Mouse (Mus musculus) lung, postnatal 0 days (tissue): ENCODE data around the gene Hist1h2bj. TPM values are rescaled to one million over a fixed set of nuclear protein-coding genes. Genes with fewer than 3 reads are reported as not detected.

Source experiments
- microRNA-seq: library from miRNA; unstranded; fragments of <30 nt; microRNA quantifications from one replicate; pipeline ENCODE4, GENCODE M21; 2016
- polyA plus RNA-seq: library from polyadenylated mRNA; unstranded; fragments of >200 nt; fragmentation: Nextera tagmentation; extraction: Ambion mirVana; gene quantifications from 2 replicates; pipeline ENCODE4 v1.2.1, GENCODE M21; 2015

Gene Hist1h2bj
- polyA plus RNA-seq, 1 experiment from 2014 or later = 1.0 TPM

Small RNA genes lying within 50 kb of the gene (microRNA-seq; reads per million reads assigned to microRNA genes)
- gene Gm26300 (not detected), gene Gm44390 (not detected), gene Gm44486 (not detected)

Other genes starting within 250 kb of the Hist1h2bj start
- gene Hist1h2bq, start 233.0 kb upstream of the Hist1h2bj start, polyA plus RNA-seq = 3.0 and 4.5 TPM in 2 replicates
- gene Hist1h2ao, start 232.7 kb upstream of the Hist1h2bj start, polyA plus RNA-seq = not detected in 2 replicates
- 0.90 TPM in 1 of 2 replicates, not detected in the other for gene Hist1h4m, start 231.5 kb upstream of the Hist1h2bj start, polyA plus RNA-seq
- gene Hist1h4n, start 211.0 kb upstream of the Hist1h2bj start, polyA plus RNA-seq = 4.6 and 6.0 TPM in 2 replicates
- gene Hist1h2ap, start 209.7 kb upstream of the Hist1h2bj start, polyA plus RNA-seq = 382 and 386 TPM in 2 replicates
- 3.0 and 3.8 TPM in 2 replicates for gene Hist1h2br, start 209.5 kb upstream of the Hist1h2bj start, polyA plus RNA-seq
- gene Zfp184, start 98.1 kb upstream of the Hist1h2bj start, polyA plus RNA-seq = 2.5 and 3.4 TPM in 2 replicates
- not detected in 2 replicates for gene Pom121l2, start 62.0 kb upstream of the Hist1h2bj start, polyA plus RNA-seq
- gene Prss16, start 33.5 kb upstream of the Hist1h2bj start, polyA plus RNA-seq = 0.62 and 1.1 TPM in 2 replicates
- gene Hist1h2ah, start 7.6 kb upstream of the Hist1h2bj start, polyA plus RNA-seq = 4.2 and 5.2 TPM in 2 replicates
- 0.45 and 0.81 TPM in 2 replicates for gene Hist1h2bk, start 7.3 kb upstream of the Hist1h2bj start, polyA plus RNA-seq
- gene Hist1h4i, start 1.9 kb upstream of the Hist1h2bj start, polyA plus RNA-seq = 4.1 and 4.6 TPM in 2 replicates
- gene Hist1h2ag, start 270 bp upstream of the Hist1h2bj start, polyA plus RNA-seq = 2.7 TPM in 1 of 2 replicates, not detected in the other
- not detected in 2 replicates for gene Vmn1r188, start 41.2 kb downstream of the Hist1h2bj start, polyA plus RNA-seq
- gene Vmn1r189, start 62.6 kb downstream of the Hist1h2bj start, polyA plus RNA-seq = not detected in 2 replicates
- gene Vmn1r191, start 140.8 kb downstream of the Hist1h2bj start, polyA plus RNA-seq = not detected in 2 replicates
- not detected in 2 replicates for gene Vmn1r192, start 147.9 kb downstream of the Hist1h2bj start, polyA plus RNA-seq
- not detected in 2 replicates for gene Vmn1r193, start 179.9 kb downstream of the Hist1h2bj start, polyA plus RNA-seq
- gene Vmn1r194, start 201.0 kb downstream of the Hist1h2bj start, polyA plus RNA-seq = not detected in 2 replicates
- gene Vmn1r195, start 227.3 kb downstream of the Hist1h2bj start, polyA plus RNA-seq = not detected in 2 replicates
- gene Vmn1r196, start 246.7 kb downstream of the Hist1h2bj start, polyA plus RNA-seq = not detected in 2 replicates